Mouse (Mus musculus) lung, embryonic 14.5 days (tissue): ENCODE measurements around the gene Plxna4. TPM values are rescaled to one million over a fixed set of nuclear protein-coding genes. Genes with fewer than 3 reads are reported as not detected.
A peak's percentile ranks its signal among the peaks of the same experiment; 100 is the strongest.

Experiments
- ATAC-seq: fragments of 200-750 bp; cut with Nextera tagmentation; 2 replicates; pipeline ENCODE4 v1.8.0; 2017; ENCODE audit warnings: mild to moderate bottlenecking, moderate TSS enrichment, moderate library complexity; ENCODE audit not compliant: insufficient read depth
- DNase-seq: peaks from one replicate; pipeline ENCODE4 v3.0.0-alpha.2; 2015
- H3K27ac ChIP-seq: fragments of 300-500 bp; sonication (generic); 2 replicates; pipeline ENCODE4 v1.5.1; 2014; ENCODE audit warnings: low read depth, mild to moderate bottlenecking, moderate library complexity
- H3K27me3 ChIP-seq: fragments of 300-500 bp; sonication (generic); 2 replicates; pipeline ENCODE4 v1.6.1; 2014; ENCODE audit warnings: low read length, control low read depth; ENCODE audit not compliant: insufficient read depth
- H3K36me3 ChIP-seq: fragments of 300-500 bp; sonication (generic); 2 replicates; pipeline ENCODE4 v1.6.1; 2014; ENCODE audit warnings: control low read depth; ENCODE audit not compliant: insufficient read depth
- H3K4me1 ChIP-seq: fragments of 300-500 bp; sonication (generic); 2 replicates; pipeline ENCODE4 v1.6.1; 2014; ENCODE audit warnings: antibody characterized with exemption, control low read depth; ENCODE audit not compliant: insufficient read depth
- H3K4me2 ChIP-seq: fragments of 300-500 bp; sonication (generic); 2 replicates; pipeline ENCODE4 v1.6.1; 2014; ENCODE audit warnings: mild to moderate bottlenecking
- H3K4me3 ChIP-seq: fragments of 300-500 bp; sonication (generic); 2 replicates; pipeline ENCODE4 v1.5.1; 2014; ENCODE audit warnings: low read depth, low read length
- H3K9ac ChIP-seq: fragments of 300-500 bp; sonication (generic); 2 replicates; pipeline ENCODE4 v1.6.1; 2014
- H3K9me3 ChIP-seq: fragments of 300-500 bp; sonication (generic); 2 replicates; pipeline ENCODE4 v1.6.1; 2016; ENCODE audit warnings: low read depth, low read length, control low read depth
- CTCF ChIP-seq: IDR thresholded peaks from 2 replicates; pipeline ENCODE4 v1.5.1; 2016; ENCODE audit warnings: antibody characterized with exemption, low read depth
- WGBS: fragments of 180-500 bp; shearing (Covaris S2); extraction: QIAGEN DNeasy Blood & Tissue Kit; methylation state at CpG from one replicate; pipeline ENCODE4 v1.1.7; 2014; 5-methylcytosine and 5-hydroxymethylcytosine counted together
- polyA plus RNA-seq: library from polyadenylated mRNA; unstranded; fragments of >200 nt; fragmentation: Nextera tagmentation; extraction: Ambion mirVana; gene quantifications from 2 replicates; pipeline ENCODE4 v1.2.1, GENCODE M21; 2014

Gene Plxna4
- polyA plus RNA-seq, 1 experiment from 2014 or later = 2.4 TPM

DNA sequence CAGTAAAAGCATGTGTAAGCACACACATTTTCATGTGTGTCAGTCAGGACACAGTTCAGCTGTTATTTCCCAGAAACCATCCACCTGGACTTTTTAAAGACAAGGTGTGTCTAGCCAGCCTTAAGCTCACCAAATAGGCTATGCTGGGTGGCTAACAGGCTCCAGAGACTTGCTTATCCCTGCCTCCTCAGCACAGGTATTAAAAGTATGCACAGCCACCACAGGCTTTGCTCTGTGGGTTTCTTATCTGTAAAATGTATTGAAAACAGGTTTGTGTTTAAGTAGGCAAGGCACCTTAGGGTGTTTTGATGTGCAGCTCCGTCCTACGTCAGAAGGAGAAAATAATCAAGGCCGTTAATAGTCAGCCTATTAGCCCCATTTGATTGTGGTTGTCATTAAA lies 218.9 kb downstream of the Plxna4 start:
- Histone ChIP-seq H3K27me3 (no peaks in the 10 kb centered on the region), H3K4me2 (no peak overlapping the region), H3K9me3 (no peaks in the 10 kb centered on the region), H3K36me3 (no peaks in the 10 kb centered on the region), H3K9ac (no peak overlapping the region), H3K27ac (no peak overlapping the region), H3K4me1 (no peaks in the 10 kb centered on the region), H3K4me3 (no peak overlapping the region)
- TF ChIP-seq CTCF = no peak
- ATAC-seq = no peak
- WGBS = 77% methylated on average over 3 of the region's 3 CpGs
- DNase-seq = no peak

GRCm38 (mm10) chr6:32368408-32368807 lies 219.6 kb downstream of the Plxna4 start:
- Histone ChIP-seq H3K27ac (no peak overlapping the region), H3K36me3 (no peaks in the 10 kb centered on the region), H3K4me3 (no peak overlapping the region), H3K4me1 (no peaks in the 10 kb centered on the region), H3K9ac (no peak overlapping the region), H3K27me3 (no peaks in the 10 kb centered on the region), H3K9me3 (no peaks in the 10 kb centered on the region), H3K4me2 (no peak overlapping the region)
- no peak for TF ChIP-seq CTCF
- DNase-seq = no peak
- WGBS = 72% methylated on average over 4 of the region's 4 CpGs
- no peak for ATAC-seq

DNA sequence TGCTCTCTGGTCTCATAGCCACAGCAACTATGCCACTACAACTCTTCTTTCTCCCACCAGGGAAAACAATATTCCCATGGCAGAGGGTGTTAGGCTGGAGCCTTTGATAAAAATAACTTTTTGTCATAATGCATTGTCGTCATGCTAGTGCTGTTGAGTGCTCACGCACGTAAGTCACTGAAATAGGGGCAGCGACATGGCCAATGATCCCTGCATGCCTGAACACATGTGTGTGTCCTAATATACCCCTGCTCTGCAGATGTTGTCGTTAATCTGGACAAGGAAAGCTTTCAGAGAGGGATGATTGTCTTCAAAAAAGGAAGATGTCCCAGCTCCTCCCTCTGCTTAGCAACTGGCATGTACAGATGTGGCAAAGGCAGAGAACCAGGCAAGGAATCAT lies 223.1 kb downstream of the Plxna4 start:
- H3K4me1 ChIP-seq = no peaks in the 10 kb centered on the region
- no peak overlapping the region for H3K4me2 ChIP-seq
- no peaks in the 10 kb centered on the region for H3K9me3 ChIP-seq
- H3K36me3 ChIP-seq = no peaks in the 10 kb centered on the region
- no peak overlapping the region for H3K27ac ChIP-seq
- ATAC-seq (no peak), DNase-seq (no peak)
- H3K9ac ChIP-seq = no peak overlapping the region
- no peaks in the 10 kb centered on the region for H3K27me3 ChIP-seq
- WGBS = 86% methylated on average over 5 of the region's 5 CpGs
- no peak overlapping the region for H3K4me3 ChIP-seq
- TF ChIP-seq CTCF = no peak

GRCm38 (mm10) chr6:32363489-32364068 lies 224.4 kb downstream of the Plxna4 start:
- Histone ChIP-seq H3K9me3 (no peaks in the 10 kb centered on the region), H3K4me1 (no peaks in the 10 kb centered on the region), H3K4me2 (no peak overlapping the region), H3K36me3 (no peaks in the 10 kb centered on the region), H3K9ac (no peak overlapping the region), H3K27me3 (no peaks in the 10 kb centered on the region), H3K4me3 (no peak overlapping the region), H3K27ac (no peak overlapping the region)
- WGBS = 54% methylated on average over 7 of the region's 7 CpGs
- DNase-seq (peak; percentile 45), ATAC-seq (peak; percentile 14; the same call in 1 of the 2 replicates)
- TF ChIP-seq CTCF = no peak

DNA sequence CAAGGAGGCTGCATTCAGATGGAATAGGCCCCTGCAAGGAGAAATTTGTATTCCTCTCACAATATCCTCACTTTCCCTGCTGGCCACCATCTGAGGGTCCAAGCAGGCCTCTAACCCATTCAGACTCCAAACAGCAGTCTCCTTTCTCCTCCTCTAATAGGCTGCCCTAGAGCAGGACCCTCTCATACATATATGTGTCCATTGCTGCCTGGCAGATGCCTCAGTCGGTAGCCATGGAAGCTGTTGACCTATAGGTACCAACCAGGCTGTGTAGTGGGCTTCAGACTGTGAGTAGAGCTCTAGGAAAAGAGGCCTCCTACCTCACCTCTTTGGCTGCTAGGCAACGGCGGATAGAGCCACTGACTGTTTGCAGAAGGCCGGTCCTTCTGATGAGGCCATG lies 225.6 kb downstream of the Plxna4 start:
- DNase-seq (no peak), ATAC-seq (no peak)
- Histone ChIP-seq H3K9me3 (no peaks in the 10 kb centered on the region), H3K27ac (no peak overlapping the region), H3K27me3 (no peaks in the 10 kb centered on the region), H3K4me1 (no peaks in the 10 kb centered on the region), H3K9ac (no peak overlapping the region), H3K36me3 (no peaks in the 10 kb centered on the region), H3K4me2 (no peak overlapping the region), H3K4me3 (no peak overlapping the region)
- WGBS = 71% methylated on average over 4 of the region's 4 CpGs
- no peak for TF ChIP-seq CTCF

GRCm38 (mm10) chr6:32359675-32360074 lies 228.3 kb downstream of the Plxna4 start:
- no peaks in the 10 kb centered on the region for H3K27me3 ChIP-seq
- DNase-seq (no peak), ATAC-seq (no peak)
- WGBS = 54% methylated on average over 3 of the region's 3 CpGs
- no peak overlapping the region for H3K4me3 ChIP-seq
- H3K4me2 ChIP-seq = no peak overlapping the region
- H3K4me1 ChIP-seq = no peaks in the 10 kb centered on the region
- no peaks in the 10 kb centered on the region for H3K9me3 ChIP-seq
- H3K36me3 ChIP-seq = no peaks in the 10 kb centered on the region
- no peak for TF ChIP-seq CTCF
- no peak overlapping the region for H3K9ac ChIP-seq
- no peak overlapping the region for H3K27ac ChIP-seq

GRCm38 (mm10) chr6:32357497-32357896 lies 230.5 kb downstream of the Plxna4 start:
- no peaks in the 10 kb centered on the region for H3K9me3 ChIP-seq
- no peaks in the 10 kb centered on the region for H3K4me1 ChIP-seq
- no peak overlapping the region for H3K4me2 ChIP-seq
- no peak for TF ChIP-seq CTCF
- DNase-seq (no peak), ATAC-seq (no peak)
- 69% methylated on average over 5 of the region's 5 CpGs for WGBS
- H3K9ac ChIP-seq = no peak overlapping the region
- H3K4me3 ChIP-seq = no peak overlapping the region
- H3K27me3 ChIP-seq = no peaks in the 10 kb centered on the region
- no peaks in the 10 kb centered on the region for H3K36me3 ChIP-seq
- no peak overlapping the region for H3K27ac ChIP-seq

DNA sequence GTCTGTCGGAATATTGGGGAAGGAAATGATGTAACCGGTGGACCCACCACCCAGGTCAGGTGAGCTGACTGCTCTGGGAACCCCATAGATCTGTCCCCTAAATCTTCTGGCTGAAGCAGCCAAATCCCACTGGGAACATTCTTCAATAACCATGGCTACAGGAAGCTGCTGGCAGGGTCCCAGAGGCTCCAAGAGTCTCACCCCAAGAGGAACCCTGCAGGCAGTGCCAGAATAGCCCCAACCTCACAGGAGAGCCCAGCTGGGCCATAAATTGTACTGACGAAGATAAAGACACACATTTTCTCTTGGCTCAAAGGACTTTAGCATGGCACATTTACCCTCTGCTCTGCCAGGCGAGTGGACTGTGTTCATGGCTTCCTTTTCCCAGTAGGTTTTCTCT lies 232.4 kb downstream of the Plxna4 start:
- no peak for TF ChIP-seq CTCF
- no peak overlapping the region for H3K27ac ChIP-seq
- WGBS = 68% methylated on average over 4 of the region's 4 CpGs

More for the DNA sequence above, 232.4 kb downstream of the Plxna4 start:
- no peaks in the 10 kb centered on the region for H3K9me3 ChIP-seq
- no peak overlapping the region for H3K4me3 ChIP-seq
- H3K27me3 ChIP-seq = no peaks in the 10 kb centered on the region
- ATAC-seq (no peak), DNase-seq (peak; percentile 12)
- no peak overlapping the region for H3K9ac ChIP-seq
- H3K4me1 ChIP-seq = no peaks in the 10 kb centered on the region
- no peak overlapping the region for H3K4me2 ChIP-seq
- H3K36me3 ChIP-seq = no peaks in the 10 kb centered on the region
